Mouse (Mus musculus): ENCODE data around the gene Cyp39a1.

DNA sequence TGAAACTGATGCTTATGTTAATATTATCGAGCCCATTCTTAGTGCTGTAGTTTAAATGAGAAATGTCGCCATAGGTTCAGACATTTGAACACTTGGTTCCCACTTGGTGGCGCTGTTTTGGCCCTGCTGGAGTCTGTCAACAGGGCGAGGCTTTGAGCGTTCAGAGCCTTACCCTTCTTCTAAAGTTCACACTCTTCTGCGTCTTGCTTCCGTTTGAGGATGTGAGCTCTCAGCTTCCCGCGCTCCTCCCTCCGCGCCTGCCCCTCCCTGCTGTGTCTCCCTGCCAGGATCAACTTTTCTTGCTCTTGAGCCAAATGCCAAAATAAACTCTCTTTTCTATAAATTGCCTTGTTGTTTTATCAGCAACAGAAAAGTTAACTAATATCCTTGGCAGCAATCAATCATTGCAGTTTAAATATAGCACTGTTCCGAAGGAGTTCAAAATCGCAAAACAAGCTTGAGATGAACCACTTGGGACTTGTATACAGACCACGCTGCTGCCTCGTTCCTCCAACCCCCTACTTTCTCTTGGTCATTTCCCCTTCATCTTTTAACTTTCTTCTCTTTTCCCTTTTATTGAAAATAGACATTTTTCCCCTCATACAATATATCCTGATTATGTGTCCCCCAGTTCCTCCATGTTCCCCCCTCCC, 91.5 kb downstream of the Cyp39a1 start:
- TF ChIP-seq POLR2A (IDR thresholded peaks at IDR 0.05; ENCODE audit: borderline replicate concordance, extremely low read depth, insufficient read depth, insufficient read length, poor library complexity, severe bottlenecking) (no peak), CTCF (IDR thresholded peaks at IDR 0.05; ENCODE audit: borderline replicate concordance, extremely low read depth, insufficient read depth, insufficient read length) (no peak)

Data from brain, embryonic 14.5 days (tissue).